Mouse (Mus musculus) heart, postnatal 0 days (tissue): ENCODE data around the gene Nt5c1b.

Source experiments
- CTCF ChIP-seq: IDR thresholded peaks from 2 replicates; pipeline ENCODE4 v1.5.1; 2016; ENCODE audit warnings: antibody characterized with exemption, control low read depth, low read depth
- EP300 ChIP-seq: IDR thresholded peaks from 2 replicates; pipeline ENCODE4 v1.6.1; 2016; ENCODE audit warnings: antibody characterized with exemption, low read depth

- TF ChIP-seq CTCF (no peak), EP300 (no peak)
Measured at GRCm38 (mm10) chr12:10411453-10411852, 41.7 kb downstream of the Nt5c1b start.
